Mouse (Mus musculus) spleen, adult 2 months (tissue): Measurements from ENCODE around the gene Pqlc2. TPM values are rescaled to one million over a fixed set of nuclear protein-coding genes. Genes with fewer than 3 reads are reported as not detected.
A peak's percentile ranks its signal among the peaks of the same experiment; 100 is the strongest.

Experiments used
- DNase-seq, 2 experiments: peaks; one replicate each; pipeline versions ENCODE4 v3.0.0 to v3.0.0-alpha.2; 2012 to 2021; ENCODE audit warnings: low spot score in 2 of 2, low read depth in 1 of 2
- H3K27ac ChIP-seq: fragments of 200-500 bp; 2 replicates; pipeline ENCODE4 v1.5.1; 2012; ENCODE audit warnings: low read length, inconsistent platforms; ENCODE audit not compliant: insufficient read depth
- H3K27me3 ChIP-seq: fragments of 200-500 bp; 2 replicates; pipeline ENCODE4 v1.6.1; 2012; ENCODE audit warnings: mild to moderate bottlenecking, moderate library complexity, low read length, inconsistent platforms; ENCODE audit not compliant: control insufficient read depth, insufficient read depth
- H3K36me3 ChIP-seq: fragments of 200-500 bp; 2 replicates; pipeline ENCODE4 v1.6.1; 2012; ENCODE audit warnings: mild to moderate bottlenecking, low read length, inconsistent platforms; ENCODE audit not compliant: control insufficient read depth, insufficient read depth
- H3K4me1 ChIP-seq: fragments of 200-500 bp; 2 replicates; pipeline ENCODE4 v1.6.1; 2011; ENCODE audit warnings: inconsistent platforms; ENCODE audit not compliant: control insufficient read depth, insufficient read depth, insufficient read length
- H3K4me3 ChIP-seq: fragments of 200-500 bp; 2 replicates; pipeline ENCODE4 v1.5.1; 2011; ENCODE audit warnings: mild to moderate bottlenecking, inconsistent platforms; ENCODE audit not compliant: insufficient read depth, insufficient read length; ENCODE audit errors: extremely low read depth
- CTCF ChIP-seq: fragments of 200-500 bp; IDR thresholded peaks from 2 replicates; pipeline ENCODE4 v1.5.1; 2011; ENCODE audit warnings: mild to moderate bottlenecking, inconsistent platforms; ENCODE audit not compliant: insufficient read depth, insufficient read length, insufficient replicate concordance; ENCODE audit errors: extremely low read depth
- POLR2A ChIP-seq: fragments of 200-500 bp; IDR thresholded peaks from 2 replicates; pipeline ENCODE4 v1.6.1; 2011; ENCODE audit warnings: low read depth, low read length, inconsistent platforms
- WGBS: fragments of 180-500 bp; shearing (Covaris S2); methylation state at CpG from one replicate; pipeline ENCODE4 v1.1.7; 2018; 5-methylcytosine and 5-hydroxymethylcytosine counted together
- polyA plus RNA-seq: library from polyadenylated mRNA; depleted of rRNA; stranded (reverse); fragments of >200 nt; gene quantifications from 2 replicates; pipeline ENCODE4 v1.2.3, GENCODE M21; 2012; rRNA removed

Gene Pqlc2
- 48.3 and 54.1 TPM in 2 replicates for polyA plus RNA-seq

DNA sequence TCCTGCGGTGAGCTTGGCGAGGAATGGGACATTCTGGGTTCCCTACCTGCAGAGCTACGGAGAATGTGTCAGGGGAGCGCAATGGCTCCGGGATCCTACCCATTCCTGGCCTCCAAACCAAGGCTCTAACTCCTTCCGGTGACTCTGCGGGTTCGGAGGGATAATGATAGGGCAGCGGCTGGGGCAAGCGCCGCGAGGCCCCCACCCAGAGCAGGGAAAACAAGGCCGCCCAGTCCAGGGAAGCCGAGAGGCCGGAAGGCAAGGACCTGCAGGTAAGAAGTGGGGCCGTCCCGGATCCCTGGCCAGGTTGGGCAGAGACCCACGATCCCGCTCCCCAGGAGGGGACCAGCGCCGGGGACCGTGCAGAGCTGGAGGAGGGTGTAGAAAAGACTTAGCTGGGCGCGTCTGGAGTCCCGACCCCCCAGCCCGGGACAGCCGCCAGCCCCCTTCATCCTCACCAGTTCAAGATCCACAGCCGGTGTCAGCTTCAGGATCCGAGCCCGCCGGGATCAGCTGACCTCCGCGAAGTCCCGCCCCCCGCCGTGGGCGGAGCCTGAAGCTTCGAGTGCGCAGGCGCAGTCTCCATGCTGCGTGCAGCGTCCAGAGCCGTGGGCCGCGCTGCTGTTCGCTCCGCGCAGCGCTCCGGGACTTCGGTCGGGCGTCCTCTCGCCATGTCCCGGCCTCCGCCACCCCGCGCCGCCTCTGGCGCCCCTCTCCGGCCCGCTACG is at the start of gene Pqlc2, which contains the start of gene Akr7a5:
Gene Pqlc2, minus strand, starts transcription at position 538 of the 728 bp plus-strand sequence.
Gene Akr7a5, plus strand, starts transcription at position 574 of the 728 bp plus-strand sequence.
- peak; percentile 74 to 97 for DNase-seq
- peak; percentile 77 for TF ChIP-seq POLR2A
- TF ChIP-seq CTCF, result no peak
- Histone ChIP-seq H3K27ac (peak within 1 kb of the TSS; percentile 54; the same call in 1 of the 2 replicates), H3K36me3 (peaks cover 3% of the 10 kb centered on the region; the same call in 1 of the 2 replicates), H3K4me1 (peaks cover 27% of the 10 kb centered on the region), H3K4me3 (peak within 1 kb of the TSS; percentile 73), H3K27me3 (no peaks in the 10 kb centered on the region)
- 1% methylated on average over 60 of the region's 63 CpGs for WGBS

DNA sequence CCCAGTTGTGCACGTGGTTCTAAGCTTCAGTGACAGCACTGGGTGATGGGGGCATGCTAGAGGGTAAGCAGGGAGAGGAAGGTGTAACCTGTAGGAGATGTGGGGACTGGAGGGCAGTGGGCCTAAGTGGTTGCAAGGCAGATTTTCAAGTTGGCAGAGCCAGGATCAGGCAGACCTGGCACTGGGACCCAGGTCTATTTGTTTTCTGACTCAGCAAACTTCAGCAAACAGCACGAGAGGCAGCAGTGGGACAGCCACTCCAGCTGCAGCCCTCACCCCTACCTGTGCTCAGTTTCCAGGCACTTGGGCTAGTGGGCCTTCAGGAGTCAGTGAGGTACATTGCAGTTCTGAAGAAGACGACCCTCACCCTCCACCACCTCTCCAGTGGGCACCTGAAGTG is 46.7 kb upstream of the Pqlc2 start:
- Histone ChIP-seq H3K4me3 (no peak overlapping the region), H3K27ac (no peak overlapping the region), H3K36me3 (peaks cover 39% of the 10 kb centered on the region), H3K27me3 (no peaks in the 10 kb centered on the region), H3K4me1 (peaks cover 4% of the 10 kb centered on the region; the same call in 1 of the 2 replicates)
- DNase-seq, result no peak
- TF ChIP-seq POLR2A (no peak), CTCF (no peak)
- WGBS, result 96% methylated on average over 3 of the region's 3 CpGs

- peak overlapping the region; percentile 98 for H3K4me3 ChIP-seq
- TF ChIP-seq CTCF (no peak), POLR2A (no peak)
- DNase-seq, result no peak
- WGBS, result 1% methylated on average over 7 of the region's 7 CpGs
- H3K27me3 ChIP-seq, result no peaks in the 10 kb centered on the region
- H3K4me1 ChIP-seq, result peaks cover 12% of the 10 kb centered on the region; the same call in 1 of the 2 replicates
- H3K27ac ChIP-seq, result peak overlapping the region; percentile 99; the same call in 1 of the 2 replicates
- peaks cover 19% of the 10 kb centered on the region for H3K36me3 ChIP-seq
Observed at GRCm38 (mm10) chr4:139352832-139353231, 42.3 kb upstream of the Pqlc2 start.

- Histone ChIP-seq H3K27me3 (no peaks in the 10 kb centered on the region), H3K36me3 (peaks cover 20% of the 10 kb centered on the region), H3K4me3 (peak within 1 kb of the TSS; percentile 98), H3K27ac (peak within 1 kb of the TSS; percentile 99), H3K4me1 (peaks cover 12% of the 10 kb centered on the region; the same call in 1 of the 2 replicates)
- DNase-seq, result peak; percentile 60 to 78
- TF ChIP-seq CTCF (no peak), POLR2A (peak; percentile 60; the same call in 1 of the 2 replicates)
- WGBS, result under 1% methylated on average over 64 of the region's 64 CpGs
Observed at GRCm38 (mm10) chr4:139351931-139352711, 41.6 kb upstream of the Pqlc2 start, which contains the start of the genes Mrto4, Emc1 and Ubr4. TSS of gene Mrto4 (minus strand) at chr4:139352576. TSS of gene Emc1 (plus strand) at chr4:139352587. TSS of gene Ubr4 (plus strand) at chr4:139352609.

GRCm38 (mm10) chr4:139345416-139346019 is 35.0 kb upstream of the Pqlc2 start:
- TF ChIP-seq CTCF, result no peak
- no peak for TF ChIP-seq POLR2A

DNA sequence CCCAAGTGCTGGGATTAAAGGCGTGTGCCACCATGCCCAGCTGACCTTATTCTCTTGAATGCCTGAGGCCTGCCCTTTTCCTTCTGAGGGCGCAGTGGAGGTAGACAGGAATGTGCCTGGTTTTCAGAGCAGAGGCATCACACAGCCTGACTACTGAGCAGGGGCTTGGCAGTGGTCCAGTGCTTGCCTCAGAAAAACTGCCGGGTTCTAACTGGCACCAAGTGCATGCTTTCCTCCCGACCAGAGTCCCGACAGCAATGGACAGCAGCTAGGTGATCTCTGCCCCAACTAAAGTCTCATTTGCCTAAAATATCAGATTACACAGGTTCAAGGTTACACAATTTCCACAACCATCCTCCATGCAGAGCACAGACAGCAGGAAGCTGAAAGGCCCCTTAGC is 33.2 kb upstream of the Pqlc2 start:
- TF ChIP-seq CTCF (no peak), POLR2A (no peak)
- WGBS, result 63% methylated on average over 5 of the region's 5 CpGs
- peaks cover 13% of the 10 kb centered on the region for H3K36me3 ChIP-seq
- H3K4me3 ChIP-seq, result no peak overlapping the region
- no peaks in the 10 kb centered on the region for H3K27me3 ChIP-seq
- no peaks in the 10 kb centered on the region for H3K4me1 ChIP-seq
- no peak for DNase-seq
- H3K27ac ChIP-seq, result no peak overlapping the region

More at GRCm38 (mm10) chr4:139345416-139346019, 35.0 kb upstream of the Pqlc2 start:
- H3K4me1 ChIP-seq, result no peaks in the 10 kb centered on the region
- H3K36me3 ChIP-seq, result peaks cover 18% of the 10 kb centered on the region
- 92% methylated on average over 23 of the region's 23 CpGs for WGBS
- DNase-seq, result no peak
- H3K4me3 ChIP-seq, result no peak overlapping the region
- no peaks in the 10 kb centered on the region for H3K27me3 ChIP-seq
- no peak overlapping the region for H3K27ac ChIP-seq
